Mouse (Mus musculus) heart, postnatal 0 days (tissue): ENCODE results near the gene Hormad2.

Source experiments
- CTCF ChIP-seq: IDR thresholded peaks from 2 replicates; pipeline ENCODE4 v1.5.1; 2016; ENCODE audit warnings: antibody characterized with exemption, control low read depth, low read depth
- EP300 ChIP-seq: IDR thresholded peaks from 2 replicates; pipeline ENCODE4 v1.6.1; 2016; ENCODE audit warnings: antibody characterized with exemption, low read depth

DNA sequence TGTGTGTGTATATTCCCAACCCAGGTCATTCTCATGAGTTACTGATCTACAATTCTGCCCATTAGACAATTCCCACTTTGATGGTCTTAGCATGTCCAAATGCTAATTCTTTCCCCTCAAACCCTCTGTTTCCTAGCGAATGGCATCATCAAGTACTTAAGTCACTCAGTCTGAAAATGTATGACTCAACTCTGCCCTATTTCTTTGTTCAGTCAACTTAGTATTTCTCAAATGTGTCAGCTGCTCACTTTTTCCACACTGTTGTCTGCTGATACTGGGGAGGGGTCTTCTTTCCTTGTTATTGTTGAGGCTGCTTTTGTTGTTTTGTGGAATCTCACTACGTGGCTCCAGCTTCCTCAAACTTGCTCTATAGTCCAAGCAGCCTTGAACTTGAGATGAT lies 2.7 kb downstream of the Hormad2 start:
- no peak for TF ChIP-seq CTCF
- no peak for TF ChIP-seq EP300
